Mouse (Mus musculus): ENCODE measurements around the gene Flcn. TPM values are rescaled to one million over a fixed set of nuclear protein-coding genes. Genes with fewer than 3 reads are reported as not detected.

The Flcn gene
- polyA plus RNA-seq, 1 experiment from 2014 or later, result 41.7 TPM

GRCm38 (mm10) chr11:59803516-59803915 is 6.3 kb downstream of the Flcn start:
- H3K9ac ChIP-seq (replicated peaks), result no peak overlapping the region
- WGBS, result 93% methylated on average over 14 of the region's 14 CpGs
- ATAC-seq, result no peak
- no peaks in the 10 kb centered on the region for H3K27me3 ChIP-seq
- H3K4me2 ChIP-seq (replicated peaks), result no peak overlapping the region
- H3K4me3 ChIP-seq (replicated peaks), result no peak overlapping the region
- peaks cover 89% of the 10 kb centered on the region for H3K36me3 ChIP-seq
- H3K9me3 ChIP-seq, result no peaks in the 10 kb centered on the region
- no peak overlapping the region for H3K27ac ChIP-seq
- peaks cover 13% of the 10 kb centered on the region for H3K4me1 ChIP-seq (replicated peaks)

GRCm38 (mm10) chr11:59801881-59802280 is 7.9 kb downstream of the Flcn start:
- no peaks in the 10 kb centered on the region for H3K27me3 ChIP-seq
- no peaks in the 10 kb centered on the region for H3K9me3 ChIP-seq
- no peak overlapping the region for H3K4me3 ChIP-seq (replicated peaks)
- H3K36me3 ChIP-seq, result peaks cover 97% of the 10 kb centered on the region
- H3K4me2 ChIP-seq (replicated peaks), result no peak overlapping the region
- no peak for ATAC-seq
- H3K4me1 ChIP-seq (replicated peaks), result no peaks in the 10 kb centered on the region
- H3K27ac ChIP-seq, result no peak overlapping the region
- no peak overlapping the region for H3K9ac ChIP-seq (replicated peaks)
- WGBS, result 97% methylated on average over 8 of the region's 8 CpGs

GRCm38 (mm10) chr11:59800412-59800811 is 9.4 kb downstream of the Flcn start:
- WGBS, result 92% methylated on average over 10 of the region's 10 CpGs

GRCm38 (mm10) chr11:59793390-59793789 is 16.4 kb downstream of the Flcn start:
- 0 out of 2 replicates have a peak, but pooled peaks cover 2% of the 10 kb centered on the region for H3K27me3 ChIP-seq
- no peak overlapping the region for H3K4me2 ChIP-seq (replicated peaks)
- ATAC-seq, result no peak
- H3K4me1 ChIP-seq (replicated peaks), result no peaks in the 10 kb centered on the region
- H3K36me3 ChIP-seq, result peaks cover 73% of the 10 kb centered on the region
- no peak overlapping the region for H3K4me3 ChIP-seq (replicated peaks)
- no peaks in the 10 kb centered on the region for H3K9me3 ChIP-seq
- H3K27ac ChIP-seq, result no peak overlapping the region
- 90% methylated on average over 6 of the region's 6 CpGs for WGBS
- no peak overlapping the region for H3K9ac ChIP-seq (replicated peaks)

More at GRCm38 (mm10) chr11:59800412-59800811, 9.4 kb downstream of the Flcn start:
- H3K4me3 ChIP-seq (replicated peaks), result no peak overlapping the region
- no peaks in the 10 kb centered on the region for H3K4me1 ChIP-seq (replicated peaks)
- ATAC-seq, result no peak
- H3K4me2 ChIP-seq (replicated peaks), result no peak overlapping the region
- no peaks in the 10 kb centered on the region for H3K9me3 ChIP-seq
- no peaks in the 10 kb centered on the region for H3K27me3 ChIP-seq
- H3K36me3 ChIP-seq, result peaks cover 96% of the 10 kb centered on the region
- no peak overlapping the region for H3K9ac ChIP-seq (replicated peaks)
- no peak overlapping the region for H3K27ac ChIP-seq

- H3K4me1 ChIP-seq (replicated peaks), result peaks cover 10% of the 10 kb centered on the region
- H3K4me3 ChIP-seq (replicated peaks), result no peak overlapping the region
- H3K36me3 ChIP-seq, result peaks cover 34% of the 10 kb centered on the region
- peaks cover 18% of the 10 kb centered on the region for H3K27me3 ChIP-seq
- no peak for ATAC-seq
- H3K9me3 ChIP-seq, result no peaks in the 10 kb centered on the region
- H3K27ac ChIP-seq, result no peak overlapping the region
- WGBS, result 96% methylated on average over 1 of the region's 1 CpGs
- no peak overlapping the region for H3K9ac ChIP-seq (replicated peaks)
- H3K4me2 ChIP-seq (replicated peaks), result no peak overlapping the region
These were observed 20.5 kb downstream of the Flcn start for GRCm38 (mm10) chr11:59789311-59789710.

GRCm38 (mm10) chr11:59787199-59787781 is 22.5 kb downstream of the Flcn start, which contains the start of gene Pld6:
Pld6 (minus strand) TSS chr11:59787645.
- peak; percentile 85 for ATAC-seq
- WGBS, result 2% methylated on average over 51 of the region's 51 CpGs
- H3K4me3 ChIP-seq (replicated peaks), result peak within 1 kb of the TSS; percentile 46
- H3K27me3 ChIP-seq, result peaks cover 18% of the 10 kb centered on the region
- peak within 1 kb of the TSS; percentile 59 for H3K9ac ChIP-seq (replicated peaks)
- H3K4me1 ChIP-seq (replicated peaks), result peaks cover 10% of the 10 kb centered on the region
- no peak within 1 kb of the TSS for H3K27ac ChIP-seq
- H3K36me3 ChIP-seq, result peaks cover 13% of the 10 kb centered on the region
- H3K4me2 ChIP-seq (replicated peaks), result peak within 1 kb of the TSS; percentile 88
- H3K9me3 ChIP-seq, result no peaks in the 10 kb centered on the region

GRCm38 (mm10) chr11:59786444-59787198 is 23.2 kb downstream of the Flcn start:
- peaks cover 18% of the 10 kb centered on the region for H3K27me3 ChIP-seq
- no peak overlapping the region for H3K27ac ChIP-seq
- peak overlapping the region; percentile 46 for H3K4me3 ChIP-seq (replicated peaks)
- H3K4me1 ChIP-seq (replicated peaks), result peaks cover 10% of the 10 kb centered on the region
- WGBS, result 56% methylated on average over 15 of the region's 15 CpGs
- H3K4me2 ChIP-seq (replicated peaks), result peak overlapping the region; percentile 88
- H3K9me3 ChIP-seq, result no peaks in the 10 kb centered on the region
- H3K9ac ChIP-seq (replicated peaks), result peak overlapping the region; percentile 59
- H3K36me3 ChIP-seq, result peaks cover 7% of the 10 kb centered on the region
- ATAC-seq, result peak; percentile 46

GRCm38 (mm10) chr11:59783591-59783990 is 26.2 kb downstream of the Flcn start:
- WGBS, result 91% methylated on average over 6 of the region's 6 CpGs
- no peaks in the 10 kb centered on the region for H3K9me3 ChIP-seq
- H3K27me3 ChIP-seq, result peaks cover 17% of the 10 kb centered on the region
- H3K4me2 ChIP-seq (replicated peaks), result no peak overlapping the region
- peaks cover 10% of the 10 kb centered on the region for H3K4me1 ChIP-seq (replicated peaks)
- H3K4me3 ChIP-seq (replicated peaks), result no peak overlapping the region
- ATAC-seq, result no peak
- peaks cover 4% of the 10 kb centered on the region; the same call in 1 of the 2 replicates for H3K36me3 ChIP-seq
- no peak overlapping the region for H3K9ac ChIP-seq (replicated peaks)
- H3K27ac ChIP-seq, result no peak overlapping the region

- Histone ChIP-seq H3K27me3 (peaks cover 6% of the 10 kb centered on the region), H3K9ac (replicated peaks) (no peak overlapping the region), H3K27ac (no peak overlapping the region), H3K9me3 (no peaks in the 10 kb centered on the region), H3K36me3 (peaks cover 18% of the 10 kb centered on the region), H3K4me3 (replicated peaks) (no peak overlapping the region), H3K4me1 (replicated peaks) (peaks cover 4% of the 10 kb centered on the region), H3K4me2 (replicated peaks) (no peak overlapping the region)
- ATAC-seq, result no peak
- 64% methylated on average over 7 of the region's 7 CpGs for WGBS
These were observed 27.7 kb downstream of the Flcn start for GRCm38 (mm10) chr11:59782091-59782590.

GRCm38 (mm10) chr11:59780241-59780640 is 29.6 kb downstream of the Flcn start:
- Histone ChIP-seq H3K27me3 (no peaks in the 10 kb centered on the region; the same call in 1 of the 2 replicates), H3K9me3 (no peaks in the 10 kb centered on the region), H3K4me3 (replicated peaks) (no peak overlapping the region), H3K9ac (replicated peaks) (no peak overlapping the region), H3K4me2 (replicated peaks) (no peak overlapping the region), H3K4me1 (replicated peaks) (no peaks in the 10 kb centered on the region), H3K27ac (no peak overlapping the region), H3K36me3 (peaks cover 37% of the 10 kb centered on the region)
- 94% methylated on average over 4 of the region's 4 CpGs for WGBS
- ATAC-seq, result no peak

- H3K9me3 ChIP-seq, result no peaks in the 10 kb centered on the region
- WGBS, result 94% methylated on average over 4 of the region's 4 CpGs
- H3K4me2 ChIP-seq (replicated peaks), result no peak overlapping the region
- H3K36me3 ChIP-seq, result peaks cover 45% of the 10 kb centered on the region
- no peak overlapping the region for H3K9ac ChIP-seq (replicated peaks)
- H3K4me1 ChIP-seq (replicated peaks), result no peaks in the 10 kb centered on the region
- no peak overlapping the region for H3K27ac ChIP-seq
- H3K27me3 ChIP-seq, result no peaks in the 10 kb centered on the region
- no peak for ATAC-seq
- no peak overlapping the region for H3K4me3 ChIP-seq (replicated peaks)
These were observed 30.4 kb downstream of the Flcn start for GRCm38 (mm10) chr11:59779406-59779805.

GRCm38 (mm10) chr11:59778874-59779223 is 31.0 kb downstream of the Flcn start:
- Histone ChIP-seq H3K4me3 (replicated peaks) (no peak overlapping the region), H3K27me3 (no peaks in the 10 kb centered on the region), H3K9ac (replicated peaks) (no peak overlapping the region), H3K4me2 (replicated peaks) (no peak overlapping the region), H3K4me1 (replicated peaks) (no peaks in the 10 kb centered on the region), H3K36me3 (peaks cover 50% of the 10 kb centered on the region), H3K27ac (no peak overlapping the region), H3K9me3 (no peaks in the 10 kb centered on the region)
- 68% methylated on average over 1 of the region's 1 CpGs for WGBS
- ATAC-seq, result 0 out of 2 replicates have a peak, but pooled peaks have one; percentile 50

Measured in midbrain, embryonic 13.5 days (tissue).